Mouse (Mus musculus) embryonic fibroblast, embryonic 13.5 days (primary cell): ENCODE measurements around the gene Macrod2.

Experiments used
- CTCF ChIP-seq: IDR thresholded peaks from 2 replicates; pipeline ENCODE4 v1.5.1; 2011; ENCODE audit warnings: mild to moderate bottlenecking, control low read depth, low read length, moderate library complexity, borderline replicate concordance; ENCODE audit not compliant: insufficient read depth
- POLR2A ChIP-seq: IDR thresholded peaks from 2 replicates; pipeline ENCODE4 v1.6.1; 2011; ENCODE audit warnings: low read depth, mild to moderate bottlenecking, control low read depth, low read length, moderate library complexity

- TF ChIP-seq CTCF (no peak), POLR2A (no peak)
Measured at GRCm38 (mm10) chr2:142058751-142059090, 1663.6 kb downstream of the Macrod2 start.
